Mouse (Mus musculus) neural tube, embryonic 11.5 days (tissue): ENCODE measurements at regions not wholly inside any gene's neighbourhood (a gene's known extent, or its start where the extent isn't known, plus 50 kb on each side); places are given as distances from the start of the nearest gene placed in this dataset.

Source experiments
- ATAC-seq: fragments of 200-750 bp; cut with Nextera tagmentation; 2 replicates; pipeline ENCODE4 v1.8.0; 2017; ENCODE audit warnings: moderate number of reproducible peaks, mild to moderate bottlenecking, moderate TSS enrichment, moderate library complexity; ENCODE audit not compliant: insufficient read depth, low FRiP score, low TSS enrichment
- DNase-seq: peaks from one replicate; pipeline ENCODE4 v3.0.0-alpha.2; 2015; ENCODE audit warnings: low spot score
- H3K27ac ChIP-seq: fragments of 300-500 bp; sonication (generic); 2 replicates; pipeline ENCODE4 v1.5.1; 2014; ENCODE audit warnings: low read depth, mild to moderate bottlenecking, low read length
- H3K27me3 ChIP-seq: fragments of 300-500 bp; sonication (generic); 2 replicates; pipeline ENCODE4 v1.6.1; 2014; ENCODE audit warnings: mild to moderate bottlenecking, low read length, mixed read lengths; ENCODE audit not compliant: control insufficient read depth, insufficient read depth
- H3K36me3 ChIP-seq: fragments of 300-500 bp; sonication (generic); 2 replicates; pipeline ENCODE4 v1.6.1; 2014; ENCODE audit warnings: mild to moderate bottlenecking, low read length, moderate library complexity, mixed read lengths; ENCODE audit not compliant: control insufficient read depth, insufficient read depth
- H3K4me1 ChIP-seq: fragments of 300-500 bp; sonication (generic); 2 replicates; pipeline ENCODE4 v1.6.1; 2014; ENCODE audit warnings: low read length, mixed read lengths; ENCODE audit not compliant: control insufficient read depth, insufficient read depth
- H3K4me2 ChIP-seq: fragments of 300-500 bp; sonication (generic); 2 replicates; pipeline ENCODE4 v1.6.1; 2014; ENCODE audit warnings: low read depth, mild to moderate bottlenecking, moderate library complexity
- H3K4me3 ChIP-seq: fragments of 300-500 bp; sonication (generic); 2 replicates; pipeline ENCODE4 v1.5.1; 2014; ENCODE audit warnings: low read depth, low read length
- H3K9ac ChIP-seq: fragments of 300-500 bp; sonication (generic); 2 replicates; pipeline ENCODE4 v1.6.1; 2014; ENCODE audit warnings: mild to moderate bottlenecking, low read length
- H3K9me3 ChIP-seq: fragments of 300-500 bp; sonication (generic); 2 replicates; pipeline ENCODE4 v1.6.1; 2016; ENCODE audit warnings: low read length; ENCODE audit not compliant: control insufficient read depth
- WGBS: fragments of 180-500 bp; shearing (Covaris S2); extraction: QIAGEN DNeasy Blood & Tissue Kit; methylation state at CpG from one replicate; pipeline ENCODE4 v1.1.7; 2014; 5-methylcytosine and 5-hydroxymethylcytosine counted together

- Histone ChIP-seq H3K4me3 (no peak overlapping the region), H3K9ac (no peak overlapping the region), H3K4me2 (no peak overlapping the region), H3K27me3 (no peaks in the 10 kb centered on the region), H3K4me1 (no peaks in the 10 kb centered on the region), H3K27ac (no peak overlapping the region), H3K9me3 (no peaks in the 10 kb centered on the region), H3K36me3 (no peaks in the 10 kb centered on the region)
- DNase-seq (no peak), ATAC-seq (no peak)
- WGBS: 87% methylated on average over 3 of the region's 3 CpGs
These were observed 277.8 kb downstream of the Adgrg6 start for GRCm38 (mm10) chr10:14267641-14268040.

GRCm38 (mm10) chr10:14239670-14240069 lies 273.8 kb downstream of the Hivep2 start:
- H3K36me3 ChIP-seq: no peaks in the 10 kb centered on the region
- H3K27me3 ChIP-seq: no peaks in the 10 kb centered on the region
- H3K9ac ChIP-seq: no peak overlapping the region
- DNase-seq (no peak), ATAC-seq (no peak)
- no peaks in the 10 kb centered on the region for H3K9me3 ChIP-seq
- WGBS: 89% methylated on average over 8 of the region's 8 CpGs
- no peak overlapping the region for H3K4me2 ChIP-seq
- no peak overlapping the region for H3K27ac ChIP-seq
- no peak overlapping the region for H3K4me3 ChIP-seq
- no peaks in the 10 kb centered on the region for H3K4me1 ChIP-seq

DNA sequence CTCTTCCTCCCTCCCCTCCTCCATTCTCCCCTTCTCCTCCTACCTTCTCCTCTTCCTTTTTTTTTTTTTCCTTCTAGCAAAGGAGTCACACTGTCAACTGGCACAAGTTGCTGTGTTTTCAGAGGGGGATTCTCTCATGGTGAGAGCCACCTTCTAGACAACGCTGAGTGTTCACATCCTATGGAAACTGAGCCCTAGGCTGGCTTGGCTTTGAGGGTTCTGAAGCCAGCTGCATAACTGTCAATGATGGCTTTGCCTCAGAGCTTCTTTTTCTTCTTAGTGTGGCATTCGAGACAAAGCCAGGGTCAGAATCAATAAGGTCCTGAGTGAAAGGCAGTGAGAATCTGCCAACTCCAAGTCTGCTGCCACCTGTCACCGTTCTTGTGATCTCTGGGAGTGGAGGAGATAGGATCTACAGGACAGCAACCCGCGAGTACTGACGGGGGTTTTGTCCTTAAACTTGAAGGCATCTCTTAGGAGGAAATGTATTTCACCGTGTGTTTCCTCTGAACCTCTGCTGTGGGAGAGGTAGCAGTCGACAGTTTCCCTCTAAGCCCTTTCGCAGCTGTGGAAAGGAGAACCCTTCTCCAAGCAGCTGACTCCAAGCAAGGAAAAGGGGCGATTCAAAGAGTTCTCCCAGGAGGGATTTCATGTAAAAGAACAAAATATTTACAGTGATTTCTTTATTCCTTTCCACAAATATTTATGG lies 269.2 kb downstream of the Hivep2 start:
- 77% methylated on average over 10 of the region's 10 CpGs for WGBS

DNA sequence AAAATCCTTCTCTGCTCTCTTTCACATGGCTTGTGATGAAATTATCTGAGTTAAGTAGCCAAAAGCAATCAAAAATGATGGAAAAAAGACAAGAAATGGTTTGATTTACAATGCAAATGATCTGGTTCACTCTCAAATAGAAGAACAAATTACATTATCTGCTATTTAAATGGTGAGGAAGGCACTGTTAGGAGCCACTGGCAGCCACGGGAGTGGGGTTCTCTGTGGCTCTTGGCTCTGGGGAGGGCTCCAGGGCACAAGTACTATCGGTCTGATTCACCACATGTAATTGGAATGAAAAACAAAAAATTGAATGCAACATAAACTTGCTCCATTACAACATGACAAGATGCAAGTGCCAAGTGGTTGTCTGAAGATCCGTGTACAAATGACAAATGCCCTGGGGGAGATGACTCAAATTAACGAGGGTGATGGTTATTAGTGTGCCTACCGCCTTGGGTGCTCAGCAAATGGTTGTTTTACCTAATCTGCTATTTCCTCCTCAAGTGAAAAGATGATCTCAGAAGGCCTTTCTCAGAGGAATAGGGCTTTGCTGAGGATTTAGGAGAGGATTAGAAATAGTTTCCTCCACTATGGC lies 268.2 kb downstream of the Hivep2 start:
- whole genome bisulfite sequencing: 71% methylated on average over 5 of the region's 5 CpGs
- Histone ChIP-seq H3K4me1 (no peaks in the 10 kb centered on the region), H3K9me3 (no peaks in the 10 kb centered on the region), H3K9ac (no peak overlapping the region), H3K4me3 (no peak overlapping the region), H3K4me2 (no peak overlapping the region), H3K27ac (no peak overlapping the region), H3K27me3 (no peaks in the 10 kb centered on the region), H3K36me3 (no peaks in the 10 kb centered on the region)
- ATAC-seq (no peak), DNase-seq (no peak)

More for the DNA sequence above, 269.2 kb downstream of the Hivep2 start:
- no peaks in the 10 kb centered on the region for H3K4me1 ChIP-seq
- H3K27ac ChIP-seq: no peak overlapping the region
- no peak overlapping the region for H3K4me3 ChIP-seq
- no peak overlapping the region for H3K4me2 ChIP-seq
- no peaks in the 10 kb centered on the region for H3K36me3 ChIP-seq
- H3K27me3 ChIP-seq: no peaks in the 10 kb centered on the region
- ATAC-seq: no peak
- no peak overlapping the region for H3K9ac ChIP-seq
- no peak for DNase-seq
- H3K9me3 ChIP-seq: no peaks in the 10 kb centered on the region

DNA sequence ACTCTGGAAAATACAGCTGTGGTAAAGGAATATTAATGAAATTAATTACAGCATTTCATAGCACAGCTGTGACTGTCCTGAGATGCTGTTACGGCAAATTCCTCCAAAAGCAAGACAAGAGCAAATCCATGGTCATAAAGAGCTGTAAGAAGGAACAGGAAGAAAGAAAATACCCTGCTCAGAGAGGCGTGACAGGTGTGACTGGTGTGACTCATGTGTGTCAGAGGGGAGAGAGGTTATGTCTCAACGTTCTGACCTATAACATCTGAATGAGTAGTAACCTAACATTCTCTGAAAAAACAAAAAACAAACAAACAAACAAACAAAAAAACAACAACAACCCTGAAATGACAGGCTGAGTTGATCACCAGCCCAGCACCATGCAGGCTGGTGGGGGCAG lies 267.5 kb downstream of the Hivep2 start:
- no peaks in the 10 kb centered on the region for H3K9me3 ChIP-seq
- H3K27ac ChIP-seq: no peak overlapping the region
- H3K4me2 ChIP-seq: no peak overlapping the region
- H3K9ac ChIP-seq: no peak overlapping the region
- no peak for ATAC-seq
- H3K4me1 ChIP-seq: no peaks in the 10 kb centered on the region
- 67% methylated on average over 3 of the region's 3 CpGs for WGBS
- no peak overlapping the region for H3K4me3 ChIP-seq
- H3K36me3 ChIP-seq: no peaks in the 10 kb centered on the region
- no peak for DNase-seq
- H3K27me3 ChIP-seq: no peaks in the 10 kb centered on the region

DNA sequence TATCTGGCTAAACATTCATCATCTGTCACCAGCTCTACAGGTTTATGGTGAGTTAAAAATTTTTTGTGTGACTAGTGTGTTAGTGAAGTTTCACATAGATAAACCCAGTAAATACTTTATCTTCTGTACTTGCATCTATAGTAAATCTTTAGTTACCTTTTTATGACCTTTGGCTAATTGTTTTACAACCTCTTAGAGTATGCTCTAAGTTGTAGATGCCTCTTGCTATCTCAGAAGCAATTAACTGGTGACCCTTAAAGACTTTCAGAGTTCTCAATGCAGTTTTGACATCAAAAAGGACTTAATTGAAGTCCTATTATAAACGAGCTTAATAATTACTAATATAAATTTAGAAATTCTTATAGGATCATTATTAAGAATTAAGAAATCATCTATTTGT lies 265.6 kb downstream of the Hivep2 start:
- Histone ChIP-seq H3K27ac (no peak overlapping the region), H3K4me3 (no peak overlapping the region), H3K4me2 (no peak overlapping the region), H3K9me3 (no peaks in the 10 kb centered on the region), H3K4me1 (no peaks in the 10 kb centered on the region), H3K9ac (no peak overlapping the region), H3K36me3 (no peaks in the 10 kb centered on the region), H3K27me3 (no peaks in the 10 kb centered on the region)
- 49% methylated on average over 1 of the region's 1 CpGs for WGBS
- DNase-seq (no peak), ATAC-seq (no peak)

DNA sequence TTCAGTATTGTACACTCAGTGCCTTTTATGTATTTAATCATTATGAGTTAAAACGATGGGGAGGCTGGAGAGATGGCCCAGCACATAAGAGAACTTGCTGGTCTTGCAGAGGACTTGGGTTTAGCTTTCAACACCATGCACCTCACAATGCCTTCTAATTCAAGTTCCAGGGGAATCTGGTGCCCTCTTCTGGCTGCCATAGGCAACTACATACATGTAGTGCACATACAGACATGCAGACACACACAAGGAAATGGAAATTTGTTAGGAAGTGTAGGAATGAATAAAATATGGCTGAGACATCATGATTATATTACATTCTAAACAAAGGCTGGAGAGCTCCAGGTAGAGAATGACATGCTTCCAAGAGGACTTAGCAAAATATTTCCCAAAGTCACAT lies 251.4 kb downstream of the Hivep2 start:
- Histone ChIP-seq H3K4me2 (no peak overlapping the region), H3K9me3 (no peaks in the 10 kb centered on the region), H3K4me3 (no peak overlapping the region), H3K27ac (no peak overlapping the region), H3K27me3 (no peaks in the 10 kb centered on the region), H3K9ac (no peak overlapping the region), H3K36me3 (no peaks in the 10 kb centered on the region), H3K4me1 (no peaks in the 10 kb centered on the region)
- no peak for ATAC-seq
- no peak for DNase-seq
- WGBS: 97% methylated on average over 1 of the region's 1 CpGs

GRCm38 (mm10) chr10:14216191-14216992 lies 250.5 kb downstream of the Hivep2 start:
- Histone ChIP-seq H3K4me1 (no peaks in the 10 kb centered on the region), H3K9me3 (no peaks in the 10 kb centered on the region), H3K27ac (no peak overlapping the region), H3K27me3 (no peaks in the 10 kb centered on the region), H3K9ac (no peak overlapping the region), H3K4me2 (no peak overlapping the region), H3K4me3 (no peak overlapping the region), H3K36me3 (no peaks in the 10 kb centered on the region)
- ATAC-seq (no peak), DNase-seq (no peak)
- 90% methylated on average over 10 of the region's 10 CpGs for WGBS
